Mouse (Mus musculus) liver, adult 2 months (tissue): ENCODE results near the gene Uspl1.

Experiments used
- CTCF ChIP-seq: fragments of 200-500 bp; IDR thresholded peaks from 2 replicates; pipeline ENCODE4 v1.5.1; 2011; ENCODE audit warnings: low read depth, low read length, control low read depth
- POLR2A ChIP-seq: fragments of 200-500 bp; IDR thresholded peaks from 2 replicates; pipeline ENCODE4 v1.6.1; 2011; ENCODE audit warnings: low read length, control low read depth; ENCODE audit not compliant: insufficient read depth; ENCODE audit errors: extremely low read depth

GRCm38 (mm10) chr5:149257518-149258281 lies 73.5 kb downstream of the Uspl1 start:
- TF ChIP-seq CTCF, result no peak
- no peak for TF ChIP-seq POLR2A
